Mouse (Mus musculus): Measurements from ENCODE around the gene Zfp580. TPM values are rescaled to one million over a fixed set of nuclear protein-coding genes. Genes with fewer than 3 reads are reported as not detected.
A peak's percentile ranks its signal among the peaks of the same experiment; 100 is the strongest.
"Not testable (repeated sequence)": the region's sequence is repeated elsewhere in the genome, so short reads cannot be mapped to it uniquely, and the experiment has no call there.

The Zfp580 gene
- total RNA-seq, 4 experiments from 2014 or later: 3.2 to 4.4 (median 4.0) TPM

DNA sequence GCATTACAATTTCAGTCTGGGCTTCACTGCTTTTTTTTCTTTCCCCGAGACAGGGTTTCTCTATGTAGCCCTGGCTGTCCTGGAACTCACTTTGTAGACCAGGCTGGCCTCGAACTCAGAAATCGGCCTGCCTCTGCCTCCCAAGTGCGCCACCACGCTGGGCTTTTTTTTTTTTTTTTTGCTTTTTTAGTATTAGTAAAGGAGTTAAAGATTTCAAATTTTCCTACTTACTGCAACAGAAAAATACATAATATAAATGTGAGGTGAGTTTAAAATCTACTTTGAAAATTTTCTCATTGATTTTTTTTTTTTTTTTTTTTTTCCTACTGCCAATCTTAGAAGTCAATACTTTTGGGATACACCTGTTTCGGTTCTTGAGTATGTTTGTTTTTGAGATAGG is 13.5 kb downstream of the Zfp580 start:
- DNase-seq (ENCODE audit: low spot score): no peak

DNA sequence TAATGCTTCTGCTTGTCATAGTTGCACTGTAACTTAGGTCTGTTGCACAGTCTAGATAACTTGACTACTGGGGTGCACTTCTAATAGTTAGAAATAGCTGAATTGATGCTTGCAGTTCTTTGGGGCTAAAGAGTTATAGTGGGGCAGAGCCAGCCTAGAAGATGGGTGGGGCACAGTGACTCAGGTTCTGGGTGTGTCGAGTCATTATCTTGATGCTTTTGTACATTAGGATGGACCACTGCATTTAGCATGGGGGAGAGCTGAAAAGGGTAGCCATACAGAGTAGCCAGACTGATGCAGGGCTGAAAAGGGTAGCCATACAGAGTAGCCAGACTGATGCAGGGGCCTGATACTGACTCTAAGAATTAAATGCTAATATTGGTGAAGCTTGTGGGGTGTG is 22.2 kb downstream of the Zfp580 start:
- no peak for DNase-seq (ENCODE audit: low spot score)

DNA sequence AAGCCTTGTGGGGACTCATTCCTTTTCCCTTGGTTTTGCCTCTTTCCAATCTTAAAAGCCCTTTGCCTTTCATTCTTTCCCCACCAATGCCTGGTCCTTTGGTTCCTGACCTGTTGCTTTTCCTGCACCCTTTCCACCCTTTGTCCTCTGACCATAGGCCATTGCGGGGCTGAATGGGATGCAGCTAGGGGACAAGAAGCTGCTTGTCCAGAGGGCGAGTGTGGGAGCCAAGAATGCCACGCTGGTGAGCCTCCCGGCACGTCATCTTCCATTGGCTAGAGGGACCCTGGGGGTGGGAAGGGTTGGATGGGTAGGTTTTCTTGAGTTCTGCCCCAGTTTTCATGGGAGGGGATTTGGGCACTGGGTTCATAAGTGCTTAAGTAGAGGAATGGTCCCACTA is 23.6 kb downstream of the Zfp580 start:
- no peak for DNase-seq (ENCODE audit: low spot score)

DNA sequence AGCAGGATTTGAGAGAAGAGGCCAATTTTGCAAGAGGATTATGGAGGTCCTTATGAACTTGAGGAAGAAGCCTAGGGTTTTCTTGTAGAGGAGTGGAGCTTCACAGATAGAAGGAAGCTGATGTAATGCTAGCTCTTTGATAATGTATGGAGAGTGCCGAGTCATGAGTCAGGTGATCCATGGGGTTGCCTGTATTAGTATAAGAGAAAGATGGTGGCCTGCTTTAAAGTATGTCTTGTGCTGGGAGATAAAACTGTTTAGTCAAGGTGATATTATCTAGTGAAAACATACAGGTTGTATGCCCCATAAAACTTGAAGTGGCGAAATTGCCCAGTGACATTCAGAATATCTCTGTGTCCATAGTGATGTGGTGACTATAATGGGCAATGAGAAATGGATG is 25.6 kb downstream of the Zfp580 start:
- no peak for DNase-seq (ENCODE audit: low spot score)

DNA sequence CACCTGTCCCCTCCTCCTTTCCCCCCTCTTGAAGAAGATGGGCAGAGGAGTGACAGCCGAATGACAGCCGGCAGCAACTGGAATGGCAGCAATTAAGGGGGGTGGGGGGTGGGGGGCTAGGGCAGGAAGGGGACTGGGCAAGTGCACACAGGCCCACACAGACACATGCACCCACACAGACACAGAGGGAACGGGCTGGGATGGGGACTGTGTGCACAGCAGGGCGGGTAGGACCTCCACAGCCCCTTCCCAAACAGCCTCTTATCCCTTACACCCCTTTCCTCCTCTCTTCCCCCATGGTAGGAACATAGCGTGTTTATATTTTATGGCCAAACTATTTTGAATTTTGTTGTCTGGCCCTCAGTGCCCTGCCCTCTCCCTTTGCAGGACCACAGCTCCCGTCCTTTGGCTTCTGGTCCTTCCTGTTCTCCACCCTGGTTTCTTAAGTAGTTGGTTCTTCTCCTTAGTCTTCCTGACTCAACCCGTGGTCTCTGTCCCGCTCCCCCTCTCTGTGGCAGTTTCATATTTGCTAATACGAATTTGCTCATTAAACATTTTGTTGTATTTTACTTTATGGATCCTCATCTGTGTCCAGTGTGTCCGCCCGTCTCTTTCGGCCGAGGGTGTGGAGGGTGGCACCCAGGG is 28.1 kb downstream of the Zfp580 start:
- DNase-seq (ENCODE audit: low spot score): not testable (repeated sequence)

DNA sequence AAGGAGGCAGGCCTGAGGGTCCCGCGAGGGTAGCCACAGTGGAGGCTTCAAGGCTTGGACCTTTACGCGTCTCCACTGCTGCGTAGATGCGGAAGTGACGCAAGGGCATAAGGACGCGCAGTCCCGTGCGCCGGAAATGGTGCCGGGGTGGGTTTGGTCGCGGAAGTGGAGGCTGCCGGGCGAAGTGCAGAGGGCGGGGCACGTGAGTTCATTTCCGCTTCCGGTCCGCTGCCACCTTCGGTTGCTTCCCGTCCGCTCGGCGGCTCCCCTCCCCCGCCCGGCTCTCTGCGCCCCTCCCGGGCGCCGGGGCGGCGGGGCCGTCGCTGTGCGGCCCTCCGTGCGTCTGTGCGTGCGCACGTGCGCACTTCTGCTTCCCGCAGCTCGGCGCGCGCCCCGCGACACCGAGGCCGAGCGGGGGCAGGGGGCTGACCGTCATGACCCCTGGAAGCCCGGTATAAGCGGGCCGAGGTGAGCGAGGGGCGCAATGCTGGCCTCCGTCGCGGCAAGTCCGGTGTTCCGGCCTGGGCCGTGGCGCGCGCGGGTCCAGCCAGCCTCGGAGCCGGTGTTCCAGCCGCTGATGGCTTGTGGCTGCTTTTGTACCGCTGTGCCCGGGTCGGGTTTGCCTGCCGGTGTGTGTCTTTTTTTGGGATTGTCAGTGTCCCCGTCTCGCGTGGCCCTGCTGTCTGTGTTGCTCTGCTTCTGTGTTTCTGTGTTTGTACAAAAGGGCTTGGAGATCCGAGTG is 28.8 kb downstream of the Zfp580 start, which contains the start of gene Epn1:
Epn1 (plus strand) TSS at position 226 of the 742 bp plus-strand sequence.
- peak; percentile 97 for DNase-seq (ENCODE audit: low spot score)

DNA sequence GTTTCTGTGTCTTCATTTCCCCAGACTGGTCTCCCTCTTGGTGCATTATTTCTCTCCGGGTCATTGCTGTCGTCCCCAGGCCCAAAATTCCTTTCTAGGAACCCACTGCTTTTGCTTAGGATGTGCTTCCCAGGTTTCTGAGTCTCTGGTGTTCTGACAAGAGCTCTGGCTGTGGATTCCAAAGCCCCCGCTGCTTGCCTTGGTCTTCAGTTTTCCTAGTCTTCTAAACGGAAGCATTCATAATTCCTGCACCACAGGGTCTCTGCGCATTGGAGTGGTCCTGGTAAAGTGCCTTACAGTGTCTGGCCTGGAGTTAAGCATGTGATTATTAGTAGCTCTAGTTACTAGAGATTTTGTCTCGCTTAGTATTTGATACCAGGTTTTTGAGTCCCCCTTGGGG is 29.5 kb downstream of the Zfp580 start:
- no peak for DNase-seq (ENCODE audit: low spot score)

DNA sequence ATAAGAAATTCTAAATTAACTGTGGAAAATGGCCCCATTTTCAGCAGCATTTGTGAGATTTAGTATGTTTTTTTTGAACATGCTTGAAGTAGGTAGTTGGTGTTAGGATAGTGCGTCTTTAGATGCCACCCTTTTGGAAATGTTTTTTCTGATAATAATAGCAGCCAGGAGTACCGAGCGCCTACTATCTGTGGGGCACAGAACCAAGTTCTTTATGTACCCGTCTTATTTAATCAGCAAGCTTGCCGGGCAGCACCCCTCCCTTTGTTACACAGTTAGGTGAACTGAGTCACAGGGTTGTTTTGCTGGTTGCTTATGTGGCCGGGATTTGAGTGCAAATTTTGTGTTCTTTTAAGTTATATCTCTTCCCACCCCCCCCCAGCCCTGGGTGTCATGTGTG is 29.9 kb downstream of the Zfp580 start:
- DNase-seq (ENCODE audit: low spot score): no peak

DNA sequence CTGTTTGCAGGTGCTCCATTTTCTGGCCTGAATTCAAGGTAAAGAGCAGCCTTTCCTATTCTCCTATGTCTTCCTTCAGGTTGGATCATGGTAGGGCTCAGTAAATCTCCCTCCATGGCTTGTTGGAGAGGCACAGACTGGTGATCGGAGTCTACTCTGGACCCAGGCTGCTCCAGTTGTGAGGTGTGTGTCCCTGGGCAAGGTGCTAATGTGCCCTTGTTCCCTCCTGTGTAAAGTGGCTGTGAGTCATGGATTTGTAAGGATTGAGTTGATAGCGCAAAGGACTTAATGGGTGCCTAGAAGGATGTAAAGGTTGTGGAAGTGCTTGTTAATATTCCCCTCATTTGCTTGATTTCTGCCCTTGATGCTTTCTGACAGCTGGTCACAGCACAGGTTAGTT is 30.6 kb downstream of the Zfp580 start:
- no peak for DNase-seq (ENCODE audit: low spot score)

DNA sequence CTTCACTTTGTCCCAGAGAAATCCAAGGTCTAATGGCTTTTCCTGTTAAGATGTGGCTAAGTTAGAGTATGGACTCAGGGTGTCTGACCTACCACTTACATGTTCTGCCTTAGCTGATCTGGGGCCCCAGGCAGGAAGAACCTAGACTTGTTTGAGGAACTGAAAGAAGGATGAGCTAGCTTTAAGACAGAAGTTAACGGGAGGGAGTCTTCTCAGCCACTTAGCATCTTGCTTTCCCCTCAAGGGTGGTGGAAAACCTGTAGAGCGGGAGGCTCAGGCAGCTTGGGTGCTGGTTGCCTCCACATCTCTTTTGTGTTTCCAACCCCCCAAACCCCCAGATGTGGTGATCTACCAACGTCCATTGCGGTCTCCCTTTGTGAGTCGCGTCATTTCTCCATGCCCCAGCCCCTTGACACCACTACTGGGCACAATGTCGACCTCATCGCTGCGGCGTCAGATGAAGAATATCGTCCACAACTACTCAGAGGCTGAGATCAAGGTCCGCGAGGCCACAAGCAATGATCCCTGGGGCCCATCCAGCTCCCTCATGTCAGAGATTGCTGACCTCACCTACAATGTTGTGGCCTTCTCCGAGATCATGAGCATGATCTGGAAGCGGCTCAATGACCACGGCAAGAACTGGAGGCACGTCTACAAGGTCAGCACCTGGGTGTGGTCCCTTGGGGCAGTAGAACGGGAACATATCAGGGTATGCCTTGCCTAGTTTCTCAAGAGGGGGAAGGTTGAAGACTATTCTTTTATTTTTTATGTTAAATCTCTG is 32.2 kb downstream of the Zfp580 start:
- no peak for DNase-seq (ENCODE audit: low spot score)

DNA sequence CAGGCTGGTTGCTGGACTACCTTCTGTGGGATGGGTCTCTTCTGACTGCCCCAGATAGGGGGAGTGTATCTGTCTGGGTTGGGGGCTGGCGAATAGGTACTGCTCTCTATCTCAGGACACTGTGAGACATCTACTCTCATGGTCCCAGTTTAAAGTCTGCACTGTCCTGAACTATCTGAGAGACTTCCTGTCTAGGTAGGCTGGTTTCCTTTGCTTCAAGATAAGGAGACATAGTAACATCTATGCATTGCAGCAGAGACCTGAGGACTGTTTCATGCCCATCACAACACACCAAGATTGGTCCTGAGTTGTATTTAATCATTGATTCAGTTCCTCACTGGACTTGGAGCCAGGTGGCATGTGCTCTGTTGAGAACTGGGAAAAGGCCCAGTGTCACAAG is 34.2 kb downstream of the Zfp580 start:
- DNase-seq (ENCODE audit: low spot score): no peak

DNA sequence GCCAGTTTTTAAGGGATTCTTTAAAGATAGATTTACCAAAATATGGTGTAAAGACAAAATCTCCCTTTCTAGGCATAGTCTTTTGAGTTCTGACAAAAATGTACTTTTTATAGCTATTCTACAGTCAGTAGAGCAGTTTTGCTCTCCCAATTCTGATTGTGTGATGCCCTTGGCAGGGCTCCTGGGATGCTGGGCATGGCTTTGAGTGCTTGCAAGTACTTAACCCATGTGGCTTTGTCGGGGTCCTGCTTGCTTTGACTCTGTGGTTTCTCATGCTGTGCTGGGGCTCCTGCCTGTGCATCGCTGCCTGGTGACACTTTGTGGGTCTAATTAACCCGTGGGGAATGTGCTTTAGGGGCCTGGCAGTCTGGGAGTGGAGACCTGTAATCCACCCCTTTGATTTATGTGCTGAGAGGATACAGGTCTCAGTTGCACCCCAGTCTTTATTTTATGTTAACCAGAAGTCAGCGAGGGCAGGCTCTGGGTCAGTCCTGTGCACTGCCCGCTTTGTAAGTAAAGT is 35.6 kb downstream of the Zfp580 start:
- no peak for DNase-seq (ENCODE audit: low spot score)

DNA sequence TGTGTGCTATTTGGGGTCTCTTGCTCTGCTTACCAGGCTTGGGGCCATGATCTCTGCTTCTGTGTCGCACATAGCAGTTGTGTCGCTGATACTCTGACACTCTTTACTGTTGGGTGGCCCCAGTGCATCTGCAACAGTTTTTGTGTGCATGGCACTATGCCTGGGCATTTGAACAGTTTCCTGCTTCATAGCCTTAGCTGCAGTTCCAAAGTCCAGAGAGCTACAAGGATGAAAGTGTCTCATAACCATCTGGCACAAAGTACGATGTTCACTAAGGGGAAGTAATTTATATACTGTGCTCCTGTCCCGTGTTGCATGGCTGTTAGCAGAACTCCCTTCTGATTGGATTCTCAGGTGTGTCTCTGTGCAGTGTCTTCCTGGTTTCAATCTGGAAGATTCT is 36.5 kb downstream of the Zfp580 start:
- no peak for DNase-seq (ENCODE audit: low spot score)

DNA sequence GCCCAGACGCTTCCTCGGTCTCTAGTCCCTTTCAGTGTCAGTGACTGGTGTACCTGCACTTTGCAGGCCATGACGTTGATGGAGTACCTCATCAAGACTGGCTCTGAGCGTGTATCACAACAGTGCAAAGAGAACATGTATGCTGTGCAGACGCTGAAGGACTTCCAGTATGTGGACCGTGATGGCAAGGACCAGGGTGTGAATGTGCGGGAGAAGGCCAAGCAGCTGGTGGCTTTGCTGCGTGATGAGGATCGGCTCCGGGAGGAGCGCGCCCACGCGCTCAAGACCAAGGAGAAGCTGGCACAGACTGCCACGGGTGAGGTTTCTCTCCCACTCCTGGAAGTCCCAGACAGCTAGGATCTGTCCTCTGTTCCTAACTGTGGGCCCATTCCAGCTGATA is 38.5 kb downstream of the Zfp580 start:
- no peak for DNase-seq (ENCODE audit: low spot score)

DNA sequence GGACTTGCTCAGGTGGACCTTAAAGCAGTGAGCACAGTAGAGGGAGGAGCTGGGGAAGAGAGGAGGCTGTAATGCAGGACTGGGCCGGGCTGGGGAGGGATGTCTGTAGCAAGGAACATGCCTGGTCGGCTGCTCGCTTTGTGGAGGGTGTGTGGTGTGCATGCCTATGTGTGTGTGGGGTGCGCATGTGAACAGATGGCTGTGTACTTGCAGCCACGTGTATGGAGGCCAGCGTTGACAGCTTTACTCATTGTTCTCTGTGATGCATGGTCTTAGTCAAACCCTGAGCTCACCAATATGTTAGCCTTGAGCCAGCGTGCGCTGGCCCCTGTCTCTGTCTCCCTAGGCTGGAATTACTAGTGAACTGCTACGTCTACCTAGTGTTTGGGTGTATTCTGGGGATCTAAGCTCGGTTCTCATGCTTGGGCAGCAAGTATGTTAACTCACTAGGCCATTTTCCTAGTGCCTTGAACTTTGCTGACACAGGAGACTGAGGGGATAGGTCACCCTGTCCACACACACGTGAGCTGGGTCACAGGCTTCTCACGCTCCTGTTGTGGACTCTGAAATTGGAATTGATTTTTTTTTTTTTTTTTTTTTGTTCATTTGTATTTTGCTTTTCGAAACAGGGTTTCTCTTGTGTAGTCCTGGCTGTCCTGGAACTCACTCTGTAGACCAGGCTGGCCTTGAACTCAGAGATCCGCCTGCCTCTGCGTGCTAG is 39.8 kb downstream of the Zfp580 start:
- DNase-seq (ENCODE audit: low spot score): no peak

DNA sequence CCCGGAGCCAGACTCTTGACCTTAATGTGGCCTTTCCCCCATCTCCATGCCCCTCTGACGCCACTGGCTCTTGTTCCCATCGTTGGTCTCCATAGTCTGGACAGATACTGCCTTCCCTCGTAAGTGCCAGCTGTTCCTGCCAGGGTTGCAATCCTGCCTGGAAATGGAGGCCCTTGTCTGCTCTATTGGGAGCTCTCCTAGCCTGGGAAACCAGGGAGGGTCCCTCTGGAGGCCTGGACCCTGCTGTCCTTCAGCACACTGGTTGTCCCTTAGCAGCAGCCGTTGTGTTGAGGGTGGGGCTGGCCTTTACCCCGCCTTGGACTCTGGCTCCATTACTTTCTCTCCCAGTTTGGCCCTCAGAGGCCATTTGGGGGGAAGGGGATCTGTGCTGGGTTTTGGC is 41.0 kb downstream of the Zfp580 start:
- no peak for DNase-seq (ENCODE audit: low spot score)

DNA sequence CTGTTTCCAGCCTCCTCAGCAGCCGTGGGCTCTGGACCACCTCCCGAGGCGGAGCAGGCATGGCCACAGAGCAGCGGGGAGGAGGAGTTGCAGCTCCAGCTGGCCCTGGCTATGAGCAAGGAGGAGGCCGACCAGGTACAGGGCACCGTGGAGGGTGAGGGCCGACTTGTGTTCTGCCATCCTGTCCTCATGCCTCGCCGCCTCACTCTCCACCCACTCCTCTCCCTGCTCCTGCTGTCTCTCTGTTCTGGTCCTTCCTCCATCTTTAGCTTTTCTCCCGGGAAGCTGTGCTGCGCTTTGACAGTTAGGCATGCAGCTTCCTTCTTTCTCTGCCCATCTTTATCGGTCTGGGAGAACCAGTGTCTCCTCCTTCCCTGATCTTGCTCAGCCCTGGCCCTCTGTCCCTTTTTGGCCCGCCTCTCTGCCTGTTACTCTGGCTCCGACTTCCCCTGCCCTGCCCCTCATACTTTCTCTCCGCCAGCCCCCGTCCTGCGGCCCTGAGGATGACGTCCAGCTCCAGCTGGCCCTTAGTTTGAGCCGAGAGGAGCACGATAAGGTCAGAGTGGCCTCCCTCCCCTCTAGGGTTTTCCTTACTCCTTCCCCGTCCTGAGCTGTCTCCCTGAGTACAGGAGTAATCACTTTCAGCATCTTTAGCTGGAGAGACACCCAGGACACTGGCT is 41.6 kb downstream of the Zfp580 start:
- no peak for DNase-seq (ENCODE audit: low spot score)

DNA sequence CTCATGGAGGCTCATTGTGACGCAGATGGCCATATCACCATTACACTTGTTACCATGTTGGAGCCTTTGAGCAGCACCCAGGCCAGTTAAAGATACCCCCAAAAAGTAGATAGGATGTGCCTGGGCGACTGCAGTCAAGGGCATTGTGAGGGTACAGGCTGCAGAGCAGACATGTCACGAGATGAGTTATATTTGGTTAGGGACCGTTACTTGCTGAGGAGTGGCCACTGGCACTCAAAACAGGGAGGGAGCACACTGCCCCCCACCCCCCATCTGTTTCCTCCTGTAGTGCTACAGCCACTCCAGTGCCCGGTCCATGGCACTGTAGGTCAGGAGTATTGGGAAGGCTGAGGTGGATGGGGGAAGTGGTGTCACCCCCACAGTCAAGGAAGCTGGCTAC is 47.4 kb downstream of the Zfp580 start:
- no peak for DNase-seq (ENCODE audit: low spot score)

DNA sequence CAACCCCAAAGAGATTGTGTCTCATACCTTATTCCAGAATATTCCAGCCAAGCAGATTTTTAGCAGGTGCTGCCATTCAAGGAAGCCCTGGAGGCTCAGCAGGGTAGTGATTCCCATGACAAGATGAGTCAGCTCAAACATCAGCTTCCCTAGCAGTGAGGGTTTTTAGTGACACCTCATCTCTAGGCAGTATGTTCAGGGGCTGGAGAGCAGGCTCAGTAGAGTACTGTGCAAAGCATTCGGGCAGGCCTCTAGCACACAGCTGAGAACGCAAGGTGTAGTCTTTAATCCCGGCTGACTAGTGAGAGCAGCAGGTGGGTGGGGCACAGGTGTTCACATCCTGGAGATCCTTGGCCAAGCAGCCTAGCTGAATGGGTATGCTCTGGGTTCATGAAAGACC is 48.5 kb downstream of the Zfp580 start:
- DNase-seq (ENCODE audit: low spot score): no peak

DNA sequence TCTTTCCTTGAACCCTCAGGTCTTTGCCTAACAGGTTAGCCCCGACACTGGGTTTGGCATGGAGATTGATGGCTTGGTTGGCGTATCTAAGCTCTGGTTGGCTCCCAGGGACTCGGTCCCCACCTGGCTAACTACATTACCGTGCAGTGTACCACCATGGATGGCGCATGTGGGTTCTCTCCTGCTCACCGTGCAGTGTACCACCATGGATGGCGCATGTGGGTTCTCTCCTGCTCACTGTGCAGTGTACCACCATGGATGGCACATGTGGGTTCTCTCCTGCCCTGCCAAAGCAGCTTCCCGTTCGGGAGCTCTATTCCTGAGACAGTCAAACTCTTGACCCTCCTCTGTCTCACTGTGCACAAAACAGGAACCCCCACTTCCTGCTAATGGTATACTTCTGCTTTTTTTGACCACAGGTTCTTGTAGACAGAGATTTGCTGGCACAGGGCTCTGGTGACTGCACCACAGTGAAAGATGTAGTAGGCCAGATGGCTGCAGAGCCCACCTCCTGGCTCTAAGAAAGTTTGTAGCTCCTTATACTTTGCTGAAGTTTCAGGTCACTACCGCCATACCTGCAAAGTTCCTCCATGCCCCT is 49.8 kb downstream of the Zfp580 start:
- DNase-seq (ENCODE audit: low spot score): peak; percentile 44

DNA sequence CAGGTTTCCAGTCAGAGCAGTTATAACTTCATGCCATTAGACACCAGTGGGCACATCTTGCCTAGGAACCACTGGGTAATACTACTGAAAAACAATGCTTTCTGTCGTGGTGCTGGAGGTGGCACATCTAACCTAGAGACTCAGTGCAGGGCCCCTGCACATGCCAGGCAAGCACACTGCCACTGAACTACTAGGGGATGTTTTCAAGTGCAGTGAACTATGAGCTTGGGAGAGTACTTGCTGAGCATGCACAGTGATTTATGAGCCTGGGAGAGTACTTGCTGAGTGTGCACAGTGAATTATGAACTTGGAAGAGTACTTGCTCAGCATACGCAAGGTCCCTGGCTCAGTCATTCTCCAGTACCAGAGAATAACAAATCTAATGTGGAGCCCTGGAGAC is 51.2 kb downstream of the Zfp580 start:
- DNase-seq (ENCODE audit: low spot score): no peak
